Mouse (Mus musculus): ENCODE results near the gene Setd1a. TPM values are rescaled to one million over a fixed set of nuclear protein-coding genes. Genes with fewer than 3 reads are reported as not detected.

Setd1a gene
- polyA plus RNA-seq, 1 experiment, result 9.2 TPM

GRCm38 (mm10) chr7:127800435-127801009 lies 24.1 kb downstream of the Setd1a start, which contains the start of gene Hsd3b7:
Gene Hsd3b7, plus strand, starts transcription at chr7:127800604.
- Histone ChIP-seq H3K4me3 (ENCODE audit: low read depth, low read length) (peak within 1 kb of the TSS; percentile 53), H3K36me3 (ENCODE audit: control insufficient read depth, insufficient read depth, low read length) (peaks cover 44% of the 10 kb centered on the region), H3K27ac (ENCODE audit: insufficient read depth, low read depth, low read length) (peak within 1 kb of the TSS; percentile 3)

GRCm38 (mm10) chr7:127801010-127801621 lies 24.6 kb downstream of the Setd1a start:
- WGBS, result 27% methylated on average over 8 of the region's 8 CpGs
- Histone ChIP-seq H3K4me1 (ENCODE audit: control insufficient read depth, insufficient read depth, insufficient read length, low read length) (peaks cover 18% of the 10 kb centered on the region; the same call in 1 of the 2 replicates), H3K27me3 (ENCODE audit: control insufficient read depth, insufficient read depth, low read length) (no peaks in the 10 kb centered on the region), H3K4me3 (ENCODE audit: low read depth, low read length) (peak overlapping the region; percentile 53), H3K27ac (ENCODE audit: insufficient read depth, low read depth, low read length) (peak overlapping the region; percentile 3), H3K36me3 (ENCODE audit: control insufficient read depth, insufficient read depth, low read length) (peaks cover 38% of the 10 kb centered on the region)
- TF ChIP-seq CTCF (IDR thresholded peaks at IDR 0.05; ENCODE audit: extremely low read depth, insufficient read length, insufficient replicate concordance, low read depth, low read length), result no peak
- no peak for TF ChIP-seq POLR2A (IDR thresholded peaks at IDR 0.05; ENCODE audit: low read depth, low read length)

More at GRCm38 (mm10) chr7:127800435-127801009, 24.1 kb downstream of the Setd1a start, which contains the start of gene Hsd3b7:
- WGBS, result 4% methylated on average over 6 of the region's 6 CpGs
- no peaks in the 10 kb centered on the region for H3K27me3 ChIP-seq (ENCODE audit: control insufficient read depth, insufficient read depth, low read length)
- peaks cover 18% of the 10 kb centered on the region; the same call in 1 of the 2 replicates for H3K4me1 ChIP-seq (ENCODE audit: control insufficient read depth, insufficient read depth, insufficient read length, low read length)
- peak; percentile 60 for TF ChIP-seq POLR2A (IDR thresholded peaks at IDR 0.05; ENCODE audit: low read depth, low read length)
- TF ChIP-seq CTCF (IDR thresholded peaks at IDR 0.05; ENCODE audit: extremely low read depth, insufficient read length, insufficient replicate concordance, low read depth, low read length), result peak; percentile 99

GRCm38 (mm10) chr7:127802313-127802712 lies 25.8 kb downstream of the Setd1a start:
- peaks cover 21% of the 10 kb centered on the region for H3K4me1 ChIP-seq (ENCODE audit: control insufficient read depth, insufficient read depth, insufficient read length, low read length)
- H3K27me3 ChIP-seq (ENCODE audit: control insufficient read depth, insufficient read depth, low read length), result no peaks in the 10 kb centered on the region
- H3K27ac ChIP-seq (ENCODE audit: insufficient read depth, low read depth, low read length), result no peak overlapping the region
- H3K36me3 ChIP-seq (ENCODE audit: control insufficient read depth, insufficient read depth, low read length), result peaks cover 27% of the 10 kb centered on the region
- WGBS, result 91% methylated on average over 17 of the region's 17 CpGs
- no peak overlapping the region for H3K4me3 ChIP-seq (ENCODE audit: low read depth, low read length)
- TF ChIP-seq CTCF (IDR thresholded peaks at IDR 0.05; ENCODE audit: extremely low read depth, insufficient read length, insufficient replicate concordance, low read depth, low read length), result no peak
- no peak for TF ChIP-seq POLR2A (IDR thresholded peaks at IDR 0.05; ENCODE audit: low read depth, low read length)

GRCm38 (mm10) chr7:127808821-127809220 lies 32.4 kb downstream of the Setd1a start:
- Histone ChIP-seq H3K36me3 (ENCODE audit: control insufficient read depth, insufficient read depth, low read length) (no peaks in the 10 kb centered on the region), H3K27me3 (ENCODE audit: control insufficient read depth, insufficient read depth, low read length) (no peaks in the 10 kb centered on the region), H3K4me1 (ENCODE audit: control insufficient read depth, insufficient read depth, insufficient read length, low read length) (peaks cover 27% of the 10 kb centered on the region), H3K4me3 (ENCODE audit: low read depth, low read length) (no peak overlapping the region), H3K27ac (ENCODE audit: insufficient read depth, low read depth, low read length) (no peak overlapping the region)
- 67% methylated on average over 5 of the region's 5 CpGs for WGBS
- TF ChIP-seq POLR2A (IDR thresholded peaks at IDR 0.05; ENCODE audit: low read depth, low read length) (no peak), CTCF (IDR thresholded peaks at IDR 0.05; ENCODE audit: extremely low read depth, insufficient read length, insufficient replicate concordance, low read depth, low read length) (no peak)

- no peaks in the 10 kb centered on the region for H3K27me3 ChIP-seq (ENCODE audit: control insufficient read depth, insufficient read depth, low read length)
- no peak overlapping the region for H3K27ac ChIP-seq (ENCODE audit: insufficient read depth, low read depth, low read length)
- H3K4me3 ChIP-seq (ENCODE audit: low read depth, low read length), result no peak overlapping the region
- 96% methylated on average over 1 of the region's 1 CpGs for WGBS
- no peaks in the 10 kb centered on the region for H3K36me3 ChIP-seq (ENCODE audit: control insufficient read depth, insufficient read depth, low read length)
- TF ChIP-seq CTCF (IDR thresholded peaks at IDR 0.05; ENCODE audit: extremely low read depth, insufficient read length, insufficient replicate concordance, low read depth, low read length) (no peak), POLR2A (IDR thresholded peaks at IDR 0.05; ENCODE audit: low read depth, low read length) (no peak)
- peaks cover 24% of the 10 kb centered on the region for H3K4me1 ChIP-seq (ENCODE audit: control insufficient read depth, insufficient read depth, insufficient read length, low read length)
Observed at GRCm38 (mm10) chr7:127809846-127810245, 33.4 kb downstream of the Setd1a start.

GRCm38 (mm10) chr7:127810650-127811049 lies 34.2 kb downstream of the Setd1a start:
- no peak overlapping the region for H3K27ac ChIP-seq (ENCODE audit: insufficient read depth, low read depth, low read length)
- peak overlapping the region; percentile 33 for H3K4me3 ChIP-seq (ENCODE audit: low read depth, low read length)
- no peak for TF ChIP-seq POLR2A (IDR thresholded peaks at IDR 0.05; ENCODE audit: low read depth, low read length)
- no peak for TF ChIP-seq CTCF (IDR thresholded peaks at IDR 0.05; ENCODE audit: extremely low read depth, insufficient read length, insufficient replicate concordance, low read depth, low read length)
- H3K27me3 ChIP-seq (ENCODE audit: control insufficient read depth, insufficient read depth, low read length), result no peaks in the 10 kb centered on the region
- WGBS, result 75% methylated on average over 10 of the region's 10 CpGs
- no peaks in the 10 kb centered on the region for H3K36me3 ChIP-seq (ENCODE audit: control insufficient read depth, insufficient read depth, low read length)
- H3K4me1 ChIP-seq (ENCODE audit: control insufficient read depth, insufficient read depth, insufficient read length, low read length), result peaks cover 20% of the 10 kb centered on the region

GRCm38 (mm10) chr7:127811240-127811639 lies 34.8 kb downstream of the Setd1a start:
- Histone ChIP-seq H3K4me3 (ENCODE audit: low read depth, low read length) (peak overlapping the region; percentile 33), H3K27ac (ENCODE audit: insufficient read depth, low read depth, low read length) (no peak overlapping the region), H3K36me3 (ENCODE audit: control insufficient read depth, insufficient read depth, low read length) (no peaks in the 10 kb centered on the region), H3K27me3 (ENCODE audit: control insufficient read depth, insufficient read depth, low read length) (no peaks in the 10 kb centered on the region), H3K4me1 (ENCODE audit: control insufficient read depth, insufficient read depth, insufficient read length, low read length) (peaks cover 23% of the 10 kb centered on the region)
- 49% methylated on average over 4 of the region's 4 CpGs for WGBS
- TF ChIP-seq POLR2A (IDR thresholded peaks at IDR 0.05; ENCODE audit: low read depth, low read length) (no peak), CTCF (IDR thresholded peaks at IDR 0.05; ENCODE audit: extremely low read depth, insufficient read length, insufficient replicate concordance, low read depth, low read length) (no peak)

Measured in small intestine, adult 2 months (tissue).